Mouse (Mus musculus) c-Kit-positive CD71-positive TER-119-negative erythroid progenitor cells, embryonic 14.5 days (primary cell): ENCODE results near the gene Hoxa11.

ENCODE experiments used
- DNase-seq: peaks from one replicate; pipeline ENCODE4 v3.0.0-alpha.2; 2013; ENCODE audit warnings: low read depth

Gene Hoxa11

GRCm38 (mm10) chr6:52245757-52246142 is at the start of gene Hoxa11:
Gene Hoxa11, minus strand, starts transcription at chr6:52245810.
- no peak for DNase-seq

GRCm38 (mm10) chr6:52294616-52295015 is 49.0 kb upstream of the Hoxa11 start:
- no peak for DNase-seq

GRCm38 (mm10) chr6:52292328-52292727 is 46.7 kb upstream of the Hoxa11 start:
- no peak for DNase-seq

GRCm38 (mm10) chr6:52291021-52291860 is 45.6 kb upstream of the Hoxa11 start:
- DNase-seq, result no peak

- DNase-seq, result no peak
Observed at GRCm38 (mm10) chr6:52290186-52290585, 44.6 kb upstream of the Hoxa11 start.

- DNase-seq, result no peak
Observed at GRCm38 (mm10) chr6:52283896-52284295, 38.3 kb upstream of the Hoxa11 start.

GRCm38 (mm10) chr6:52281084-52281483 is 35.5 kb upstream of the Hoxa11 start:
- DNase-seq, result no peak

- no peak for DNase-seq
Observed at GRCm38 (mm10) chr6:52276920-52277319, 31.3 kb upstream of the Hoxa11 start.

GRCm38 (mm10) chr6:52276382-52276781 is 30.8 kb upstream of the Hoxa11 start:
- DNase-seq, result no peak

- DNase-seq, result no peak
Observed at GRCm38 (mm10) chr6:52275563-52276280, 30.1 kb upstream of the Hoxa11 start.

- DNase-seq, result no peak
Observed at GRCm38 (mm10) chr6:52274576-52274975, 29.0 kb upstream of the Hoxa11 start.

- no peak for DNase-seq
Observed at GRCm38 (mm10) chr6:52273656-52274280, 28.2 kb upstream of the Hoxa11 start.

- DNase-seq, result no peak
Observed at GRCm38 (mm10) chr6:52272766-52273655, 27.4 kb upstream of the Hoxa11 start.

- peak; percentile 17 for DNase-seq
Observed at GRCm38 (mm10) chr6:52270494-52271480, 25.2 kb upstream of the Hoxa11 start.

GRCm38 (mm10) chr6:52268756-52269155 is 23.1 kb upstream of the Hoxa11 start:
- DNase-seq, result no peak

- DNase-seq, result no peak
Observed at GRCm38 (mm10) chr6:52268341-52268740, 22.7 kb upstream of the Hoxa11 start.

GRCm38 (mm10) chr6:52267691-52268090 is 22.1 kb upstream of the Hoxa11 start:
- DNase-seq, result no peak

- no peak for DNase-seq
Observed at GRCm38 (mm10) chr6:52267221-52267620, 21.6 kb upstream of the Hoxa11 start.

- no peak for DNase-seq
Observed at GRCm38 (mm10) chr6:52266666-52266985, 21.0 kb upstream of the Hoxa11 start.

- DNase-seq, result no peak
Observed at GRCm38 (mm10) chr6:52265913-52266665, 20.5 kb upstream of the Hoxa11 start.
